Mouse (Mus musculus): ENCODE data around the gene Fam126a.

The Fam126a gene

DNA sequence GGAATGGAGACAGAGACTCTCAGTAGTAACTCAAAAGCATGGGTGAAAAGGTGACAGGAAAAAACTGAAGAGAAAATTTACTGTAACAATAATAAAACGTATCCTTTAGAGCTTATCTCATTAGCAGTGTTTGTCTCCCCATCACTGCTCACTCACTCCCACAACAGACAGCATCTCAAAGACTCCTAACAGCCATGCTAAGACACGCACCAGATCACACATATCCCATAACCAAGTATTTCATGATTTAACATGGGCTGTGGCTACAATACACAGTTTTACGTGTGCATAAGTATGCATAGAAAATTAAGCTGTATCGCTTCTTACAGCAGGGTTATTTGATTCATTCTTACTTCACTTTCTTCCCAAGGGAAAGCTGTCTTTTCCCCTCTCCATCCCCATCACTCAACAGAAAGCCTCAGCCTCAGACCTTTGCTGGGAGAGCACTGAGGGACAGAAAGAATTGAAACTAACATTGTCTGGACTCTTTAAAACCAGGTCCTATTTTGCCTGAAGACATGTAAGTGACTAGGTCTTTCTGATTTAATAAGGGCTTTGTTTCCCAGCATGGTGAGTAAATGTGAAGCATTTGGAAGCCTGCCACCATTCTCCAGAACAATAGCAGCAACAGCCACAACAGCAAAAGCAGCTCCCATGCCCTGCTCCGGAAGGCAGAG lies 37.5 kb downstream of the Fam126a start:
- DNase-seq (ENCODE audit: low spot score): peak; percentile 62

DNA sequence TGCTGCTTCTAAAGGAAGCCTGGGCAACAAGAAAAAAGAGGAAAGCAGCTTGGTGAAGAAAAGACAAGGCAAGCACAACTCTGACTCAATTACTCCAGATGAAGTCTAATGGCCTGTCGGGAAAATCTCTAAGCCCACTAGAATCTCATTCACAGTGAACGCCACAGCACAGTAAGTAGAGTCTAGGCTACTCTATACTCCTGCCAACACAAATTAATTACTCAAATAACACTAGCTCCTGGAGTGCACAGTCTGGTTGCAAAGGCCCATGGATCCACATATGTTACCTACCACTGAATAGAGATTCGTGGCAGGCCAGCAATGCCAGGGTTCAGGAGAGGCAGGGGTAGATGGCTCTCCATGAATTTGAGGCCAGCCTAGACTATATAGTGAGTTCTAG lies 40.5 kb downstream of the Fam126a start:
- no peak for DNase-seq (ENCODE audit: low spot score)

DNA sequence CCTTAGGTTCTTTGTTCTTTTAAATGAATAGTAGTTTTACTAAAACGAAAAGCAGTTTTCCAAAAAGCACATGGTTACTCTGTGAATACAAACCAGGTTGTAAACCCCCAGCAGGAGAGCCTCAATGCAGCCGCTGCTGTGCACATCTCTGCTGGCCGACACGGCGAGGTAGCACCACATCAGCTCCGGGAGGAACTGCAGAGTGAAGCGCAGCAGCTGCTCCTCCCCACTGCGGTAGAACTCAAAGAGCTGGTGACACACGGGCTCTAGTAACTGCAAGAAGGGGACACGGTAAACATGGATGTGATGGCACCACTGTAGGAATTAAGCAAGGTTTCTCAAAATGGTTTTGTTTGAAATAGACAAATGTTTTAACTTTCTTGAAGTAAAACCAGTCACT lies 42.7 kb downstream of the Fam126a start:
- no peak for DNase-seq (ENCODE audit: low spot score)

DNA sequence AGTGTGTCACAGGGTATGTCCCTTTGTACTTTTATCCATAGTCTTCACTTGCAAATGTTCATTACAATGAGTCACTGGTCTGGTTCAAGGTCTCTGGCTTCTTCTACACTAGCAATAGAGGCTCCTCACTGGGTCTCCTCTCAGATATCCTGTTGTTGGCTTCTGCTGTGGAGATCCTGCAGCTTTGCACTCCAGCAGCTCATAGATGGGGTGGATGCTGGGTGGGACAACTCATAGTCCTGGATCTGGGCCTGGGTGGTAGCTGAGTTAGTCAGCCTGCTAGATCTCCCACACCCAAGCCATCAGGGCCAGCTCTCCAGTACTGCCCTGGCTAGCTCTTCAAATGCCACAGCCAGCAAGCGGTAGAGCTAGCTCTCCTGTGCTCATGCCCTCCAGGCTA lies 48.4 kb downstream of the Fam126a start:
- DNase-seq (ENCODE audit: low spot score): no peak

DNA sequence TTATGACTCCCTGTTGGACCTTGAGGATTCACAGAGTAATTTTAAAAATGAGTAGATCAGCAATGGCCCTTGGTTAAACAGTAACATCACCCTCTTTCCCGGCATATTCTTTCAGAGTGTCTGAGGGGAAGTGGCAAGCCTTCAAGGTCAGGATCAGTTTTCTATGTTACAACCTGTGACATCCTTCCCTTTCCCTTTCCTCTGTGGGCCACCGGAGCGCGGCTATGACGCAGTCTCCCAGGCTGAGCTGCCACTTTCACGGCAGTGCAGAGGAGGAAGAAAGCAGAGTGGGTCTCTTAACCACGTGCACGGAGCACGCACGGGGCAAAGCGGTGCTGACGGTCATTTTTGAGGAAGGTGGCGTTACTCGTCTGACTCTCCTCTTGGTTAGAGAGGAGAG lies 52.0 kb downstream of the Fam126a start:
- no peak for DNase-seq (ENCODE audit: low spot score)

DNA sequence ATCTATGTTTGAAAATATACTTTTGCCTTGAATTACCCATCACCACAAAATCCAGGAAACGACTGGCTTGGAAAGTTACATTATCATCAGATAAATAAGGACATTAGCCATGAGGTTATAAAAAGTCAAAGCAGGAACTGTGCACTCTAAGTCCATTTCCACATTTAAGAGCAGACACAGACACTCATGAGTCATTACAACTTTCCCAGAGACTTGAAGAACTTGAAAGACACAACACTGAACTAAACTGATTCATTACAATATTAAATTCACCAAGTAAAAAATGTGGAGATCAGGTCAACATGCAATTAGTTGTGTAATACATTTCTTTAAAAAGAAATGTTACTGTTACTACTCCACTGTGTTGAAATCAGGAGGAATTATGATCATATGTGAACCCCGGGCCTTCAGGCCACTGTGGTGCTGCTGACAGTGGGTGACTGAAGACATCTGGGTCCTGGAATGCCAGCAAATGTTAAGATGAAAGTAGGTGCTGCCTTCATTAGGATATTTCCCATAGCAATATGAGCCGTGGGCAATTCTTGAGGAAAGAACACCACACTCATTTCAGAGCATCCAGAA lies 55.4 kb downstream of the Fam126a start:
- no peak for DNase-seq (ENCODE audit: low spot score)

DNA sequence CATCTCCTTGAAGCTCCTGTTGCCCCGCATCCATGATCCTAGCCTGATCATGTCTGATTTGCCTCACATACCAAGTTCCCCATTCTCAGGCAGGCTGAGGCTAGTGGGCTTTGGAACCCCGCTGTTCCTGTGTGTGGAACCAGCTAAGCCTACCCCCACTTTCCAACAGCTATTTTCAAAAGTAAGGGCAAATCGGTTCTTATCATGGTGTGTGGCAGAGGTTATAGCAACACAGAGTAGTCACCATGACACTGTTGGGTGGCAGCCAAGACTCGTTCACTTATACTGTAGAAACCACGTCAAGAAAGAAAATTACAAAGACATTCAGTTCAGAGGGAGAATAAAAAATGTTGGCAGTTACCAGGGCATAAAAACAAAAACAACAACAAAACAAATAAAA lies 62.8 kb downstream of the Fam126a start:
- peak; percentile 7 for DNase-seq (ENCODE audit: low spot score)

DNA sequence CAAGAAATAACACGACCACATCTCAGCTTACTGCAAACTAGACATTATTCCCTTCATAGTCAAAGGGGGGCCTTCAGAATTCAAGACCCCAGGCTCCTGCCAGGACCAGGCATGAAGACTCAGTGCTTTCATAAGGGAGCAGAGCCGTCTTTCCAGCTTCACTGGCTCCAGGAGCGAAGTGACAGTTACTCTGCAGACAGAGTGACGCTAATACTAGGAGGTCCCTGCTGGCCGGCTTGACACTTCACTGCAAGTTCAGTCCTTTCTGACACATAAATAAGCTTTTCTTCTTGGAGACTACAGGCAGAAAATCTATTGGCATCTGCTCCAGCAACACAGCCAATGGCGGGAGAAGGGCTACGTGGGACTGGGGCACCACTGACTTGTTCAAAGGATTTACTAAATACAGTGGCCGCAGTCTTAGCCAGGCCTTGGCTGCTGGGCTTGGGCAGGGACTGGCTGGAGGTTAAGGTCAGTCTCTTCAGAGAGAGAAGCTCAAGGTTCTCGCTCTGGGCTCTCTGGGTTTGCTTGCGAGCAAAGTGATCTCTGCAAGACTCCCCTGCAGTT lies 65.8 kb downstream of the Fam126a start:
- no peak for DNase-seq (ENCODE audit: low spot score)

DNA sequence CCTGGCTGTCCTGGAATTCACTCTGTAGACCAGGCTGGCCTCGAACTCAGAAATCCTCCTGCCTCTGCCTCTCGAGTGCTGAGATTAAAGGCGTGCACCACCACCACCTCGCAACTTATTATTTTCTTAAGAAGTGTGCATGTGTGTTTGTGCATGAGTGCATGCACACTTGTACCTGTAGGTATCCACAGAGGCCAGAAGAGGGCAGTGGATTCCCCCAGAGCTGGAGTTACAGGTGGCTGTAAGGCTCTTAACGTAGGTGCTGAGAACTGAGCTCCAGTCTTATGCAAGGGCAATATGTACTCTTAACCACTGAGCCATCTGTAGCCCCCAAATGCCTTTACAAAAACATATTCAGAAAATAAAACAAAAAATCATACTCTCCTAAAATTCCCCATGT lies 77.4 kb downstream of the Fam126a start:
- no peak for DNase-seq (ENCODE audit: low spot score)

DNA sequence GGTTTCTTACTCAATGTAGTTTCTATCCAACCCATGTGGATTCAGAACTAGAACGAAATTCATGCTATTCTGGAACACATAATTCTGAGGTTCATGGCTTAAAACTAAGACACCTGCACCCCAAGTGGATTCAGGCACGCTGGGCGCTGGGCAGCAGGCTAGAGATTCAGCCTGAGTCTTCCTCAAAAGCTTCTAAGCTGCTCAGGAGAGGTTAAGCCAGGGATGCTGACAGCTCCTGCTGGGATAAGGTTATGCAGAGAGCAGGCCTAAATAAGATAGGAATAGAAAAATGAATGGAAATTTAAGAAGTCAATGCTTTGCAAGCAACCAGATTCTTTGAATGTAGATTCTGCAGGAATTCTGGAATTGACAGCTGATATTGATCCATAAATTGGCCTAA lies 82.4 kb downstream of the Fam126a start:
- no peak for DNase-seq (ENCODE audit: low spot score)

DNA sequence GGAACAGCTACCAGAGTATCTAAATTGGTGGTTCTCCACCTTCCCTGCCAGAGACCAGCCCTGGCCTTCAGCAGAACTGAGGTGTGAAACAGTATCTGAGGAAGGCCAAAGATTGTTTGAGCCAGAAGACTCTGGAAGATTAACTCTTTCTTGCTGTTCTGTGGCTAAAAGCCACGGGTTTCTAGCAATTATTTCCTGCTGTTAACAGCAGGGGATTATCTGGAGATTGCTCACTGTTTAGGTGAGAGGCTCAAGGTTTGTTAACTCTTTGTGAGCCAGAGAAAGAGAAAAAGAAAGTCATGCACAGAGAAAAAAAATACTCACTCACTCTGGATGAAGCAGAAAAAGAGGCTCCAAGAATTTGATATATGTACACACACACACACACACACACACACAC lies 85.4 kb downstream of the Fam126a start:
- DNase-seq (ENCODE audit: low spot score): no peak

DNA sequence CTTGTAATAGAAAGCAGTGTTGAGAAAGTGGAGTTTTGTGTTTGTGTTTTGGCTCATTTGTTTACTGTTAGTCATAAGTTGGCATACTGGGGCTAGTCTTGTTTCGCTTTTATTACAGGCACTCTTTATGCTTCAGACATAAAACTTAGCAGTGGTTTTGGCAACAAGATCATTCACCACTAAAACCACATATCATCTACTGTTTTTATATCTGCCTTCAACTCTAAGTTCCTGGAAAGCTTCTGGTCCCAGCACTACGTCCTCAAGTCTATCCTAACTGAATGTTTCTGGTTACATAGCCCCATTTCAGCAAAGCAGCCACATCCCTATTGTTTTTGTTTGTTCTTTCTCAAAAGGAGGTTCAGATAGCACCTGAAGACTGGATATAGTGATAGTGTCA lies 87.0 kb downstream of the Fam126a start:
- DNase-seq (ENCODE audit: low spot score): no peak

DNA sequence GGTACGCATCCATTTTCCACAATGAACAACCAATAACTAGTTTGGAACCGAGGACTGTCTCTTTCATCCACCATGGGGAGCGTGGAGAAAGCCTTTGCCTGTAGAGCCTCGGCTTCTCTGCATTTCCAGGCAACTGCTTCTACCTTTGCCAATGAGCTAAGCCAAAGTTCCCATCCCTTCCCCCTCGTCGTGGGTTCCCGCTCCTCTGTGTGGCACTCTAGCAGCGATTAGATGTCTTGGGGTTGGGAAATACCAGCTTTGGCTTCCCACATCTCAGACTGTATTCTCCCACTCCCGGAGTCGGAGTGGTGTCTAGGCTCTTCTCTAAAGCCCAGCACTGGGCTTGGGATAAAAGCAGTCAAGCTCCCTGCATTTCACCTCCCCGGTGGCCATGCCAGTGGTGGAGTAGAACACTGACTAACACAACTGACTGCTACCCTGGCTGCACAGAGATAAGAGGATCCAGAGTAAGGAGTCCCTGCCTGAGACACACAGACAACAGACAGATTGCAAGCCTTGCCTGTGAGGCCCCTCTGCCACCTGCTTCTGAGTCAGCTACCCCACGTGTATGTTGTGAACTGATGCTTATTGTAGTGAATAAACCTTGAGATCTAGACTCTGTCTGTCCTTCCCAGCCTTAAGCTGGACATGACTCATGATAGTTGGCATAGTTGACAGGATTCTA lies 106.9 kb downstream of the Fam126a start:
- no peak for DNase-seq (ENCODE audit: low spot score)

DNA sequence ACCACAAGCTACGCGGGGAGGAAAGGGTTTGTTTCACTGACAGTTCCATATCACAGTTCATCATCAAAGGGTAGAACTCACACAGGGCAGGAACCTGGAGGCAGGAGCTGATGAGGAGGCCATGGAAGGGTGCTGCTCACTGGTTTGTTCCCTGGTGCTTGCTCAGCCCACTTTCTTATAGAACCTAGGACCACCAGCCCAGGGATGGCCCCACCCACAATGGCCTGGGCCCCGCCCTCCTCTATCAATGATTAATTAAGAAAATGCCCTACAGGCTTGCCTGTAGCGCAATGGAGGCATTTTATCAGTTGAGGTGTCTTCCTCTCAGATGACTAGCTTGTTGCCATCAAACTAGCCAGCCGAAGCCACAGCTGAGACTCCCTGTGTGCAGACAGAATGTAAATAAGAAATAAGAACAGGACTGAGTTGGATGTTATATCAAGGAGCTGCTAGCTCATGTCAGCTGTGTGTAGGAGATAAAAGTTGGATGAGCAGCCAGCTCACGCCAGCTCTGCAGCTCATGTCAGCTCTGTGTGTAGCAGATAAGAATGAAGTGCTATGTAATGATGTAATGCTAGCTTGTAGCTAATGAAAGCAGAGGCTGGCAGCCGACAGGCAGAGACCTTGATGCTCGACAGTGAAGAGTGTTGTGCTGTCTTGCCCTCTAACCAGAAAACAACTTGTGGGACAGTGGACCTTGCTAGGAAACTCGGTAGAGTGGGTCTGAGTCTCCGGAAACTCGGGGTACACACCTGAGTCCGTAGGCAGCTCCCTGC lies 107.8 kb downstream of the Fam126a start:
- DNase-seq (ENCODE audit: low spot score): peak; percentile 15

DNA sequence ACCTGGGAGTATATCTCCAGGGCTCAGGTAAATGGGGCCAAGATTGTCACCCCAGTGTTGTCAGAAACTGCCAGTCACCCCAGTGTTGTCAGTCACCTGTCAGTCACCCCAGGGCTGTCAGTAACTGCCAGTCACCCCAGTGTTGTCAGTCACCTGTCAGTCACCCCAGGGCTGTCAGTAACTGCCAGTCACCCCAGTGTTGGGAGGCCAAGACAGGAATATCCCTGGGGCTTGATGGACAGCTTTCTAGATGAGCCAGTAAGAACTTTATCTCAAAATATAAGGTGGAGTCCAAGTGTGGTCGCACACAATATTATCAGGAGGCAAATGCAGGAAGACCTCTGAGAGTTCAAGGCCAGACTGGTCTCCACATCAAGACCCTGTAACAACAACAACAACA lies 109.2 kb downstream of the Fam126a start:
- DNase-seq (ENCODE audit: low spot score): no peak

DNA sequence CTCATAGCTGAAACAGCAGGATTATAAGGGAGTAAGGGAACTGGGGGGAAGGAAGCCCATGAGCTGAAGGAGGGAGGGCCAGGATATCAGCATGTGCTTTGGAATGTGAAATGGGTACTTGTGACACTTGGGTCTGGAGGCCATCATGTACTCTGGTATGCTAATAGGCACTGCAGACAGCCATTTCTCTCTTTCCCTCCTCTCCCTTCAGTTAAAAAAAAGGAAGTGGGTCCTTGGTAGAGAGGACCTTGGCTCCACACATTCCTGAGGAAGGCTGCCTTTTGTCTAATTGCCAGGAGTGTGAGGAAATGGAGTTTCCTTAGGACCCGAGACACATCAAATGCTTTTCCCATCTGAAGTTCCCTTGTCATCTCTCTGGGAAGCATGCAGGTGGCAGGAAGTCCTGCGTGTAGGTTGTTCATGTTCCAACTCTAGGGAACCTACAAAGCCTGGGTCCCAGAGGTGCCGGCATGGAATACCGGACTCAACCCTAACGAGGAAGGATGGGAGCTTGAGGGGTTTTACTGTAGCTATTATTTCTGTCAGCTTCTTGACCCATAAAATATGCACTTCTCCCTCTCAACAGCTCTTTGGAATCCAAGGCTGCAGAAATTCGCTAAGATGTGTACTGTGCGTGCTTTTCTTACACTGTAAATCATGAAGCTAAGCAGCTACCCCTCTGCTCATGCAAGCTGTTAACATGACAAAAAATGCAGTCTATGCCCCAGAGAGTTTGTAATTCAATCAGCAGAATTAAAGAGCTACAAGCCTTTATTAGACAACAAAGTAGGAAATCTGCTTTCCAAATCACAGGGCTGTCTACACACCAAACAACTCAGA lies 110.4 kb downstream of the Fam126a start:
- DNase-seq (ENCODE audit: low spot score): peak; percentile 14

DNA sequence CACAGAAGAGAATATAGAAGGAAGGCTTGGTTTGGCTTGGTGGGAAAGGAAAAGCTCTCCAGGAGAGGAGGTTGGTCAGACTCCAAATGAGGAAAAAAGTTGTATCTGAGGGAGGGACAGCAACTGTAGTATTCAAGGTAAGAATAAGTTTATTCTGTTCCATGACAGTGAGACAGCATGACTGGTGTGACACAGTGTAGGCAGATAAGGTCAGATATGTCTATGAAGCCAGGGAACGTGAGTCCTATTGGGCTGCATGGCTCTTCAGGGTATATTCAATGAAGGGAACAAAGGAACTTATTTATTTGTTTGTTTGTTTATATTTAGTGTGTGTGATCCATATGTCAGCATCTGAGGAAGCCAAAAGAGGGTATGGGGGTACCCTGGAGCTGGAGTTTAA lies 113.2 kb downstream of the Fam126a start:
- no peak for DNase-seq (ENCODE audit: low spot score)

DNA sequence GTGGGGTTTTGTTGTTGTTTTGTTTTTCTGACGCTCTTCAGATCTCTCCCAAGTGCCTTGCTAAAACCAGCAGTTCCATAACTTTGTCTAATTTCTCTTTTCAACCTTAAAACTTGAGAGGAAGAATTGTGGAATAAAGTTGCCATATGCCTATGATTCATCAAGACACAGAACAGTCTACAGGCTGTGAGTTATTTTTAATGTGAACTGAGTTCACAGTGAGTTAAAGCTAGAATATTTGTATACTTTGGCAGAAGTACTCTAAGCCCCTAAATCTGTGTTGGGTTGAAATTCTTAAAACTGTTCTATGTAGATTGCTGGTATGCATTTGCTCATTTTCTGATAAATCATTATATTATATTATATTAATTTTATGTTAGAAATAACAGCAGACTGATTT lies 118.9 kb downstream of the Fam126a start:
- no peak for DNase-seq (ENCODE audit: low spot score)

DNA sequence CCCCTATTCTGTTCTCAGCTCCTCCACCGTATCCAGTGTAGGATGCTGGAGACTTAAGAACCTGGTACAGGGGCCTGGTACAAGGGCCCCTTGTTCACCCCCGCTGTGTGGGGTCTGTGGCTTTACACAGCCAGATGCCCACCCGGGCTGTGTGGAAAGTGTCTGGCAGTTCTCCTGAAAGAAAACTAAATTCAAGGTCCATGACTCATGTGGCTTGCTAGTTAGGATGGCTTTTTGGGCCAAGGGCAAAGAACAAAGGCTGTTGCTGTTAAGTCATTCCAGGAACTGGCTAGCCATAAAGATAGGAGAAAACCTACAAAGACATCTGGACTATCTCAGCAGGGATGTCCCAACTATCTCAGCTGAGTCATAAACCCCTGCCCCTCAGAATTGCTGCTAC lies 121.2 kb downstream of the Fam126a start:
- no peak for DNase-seq (ENCODE audit: low spot score)

DNA sequence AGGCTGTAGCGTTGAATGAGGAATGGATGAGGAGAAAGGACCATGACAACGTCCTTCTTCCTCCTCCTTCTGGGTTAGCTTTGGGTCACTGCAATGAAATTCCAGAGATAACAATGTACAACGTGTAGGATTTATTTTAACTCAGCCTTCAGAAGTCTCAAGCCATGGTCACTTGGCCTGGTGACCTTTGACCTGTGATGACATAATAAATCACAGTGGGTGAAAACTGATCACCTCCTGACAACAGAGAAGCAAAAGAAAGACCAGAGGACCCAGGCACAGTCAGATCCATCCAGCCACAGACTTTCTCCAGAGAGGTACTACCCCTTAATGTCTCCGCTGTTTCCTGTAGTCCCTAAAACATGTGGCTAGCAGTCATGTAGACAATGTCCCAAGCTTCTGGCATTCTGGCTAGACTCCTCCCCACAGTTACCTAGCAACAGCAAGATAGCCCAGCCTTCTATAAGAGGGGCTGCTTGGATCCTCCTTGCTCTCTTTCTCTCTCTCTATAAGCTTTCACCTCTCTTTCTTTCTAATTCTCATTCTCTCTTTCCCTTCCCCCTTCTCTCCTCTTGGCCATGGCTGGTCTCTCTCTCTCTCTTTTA lies 121.9 kb downstream of the Fam126a start:
- DNase-seq (ENCODE audit: low spot score): no peak

DNA sequence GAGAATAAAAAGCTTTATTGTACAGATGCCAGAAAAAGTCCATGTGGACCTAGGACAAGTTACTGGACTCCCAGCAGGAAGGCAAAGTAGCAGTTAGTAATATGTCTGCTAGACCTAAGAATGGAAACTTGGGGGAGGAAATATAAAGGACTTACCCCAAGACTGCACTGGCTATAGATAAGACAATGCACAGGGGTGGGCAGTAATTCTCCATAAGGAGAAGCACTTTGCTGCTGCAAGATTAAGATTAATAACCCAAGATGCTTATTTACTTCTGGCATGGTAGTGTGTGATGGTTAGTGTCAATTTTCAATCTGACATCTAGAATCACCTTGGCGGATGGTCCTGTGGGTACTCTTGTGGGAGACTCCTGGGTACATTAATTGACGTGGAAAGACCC lies 128.3 kb downstream of the Fam126a start:
- DNase-seq (ENCODE audit: low spot score): no peak

All from MN1 (cell line).